Mouse (Mus musculus): ENCODE results near the gene Vps45. TPM values are rescaled to one million over a fixed set of nuclear protein-coding genes. Genes with fewer than 3 reads are reported as not detected.

The Vps45 gene
- polyA plus RNA-seq, 1 experiment from 2014 or later, result 45.4 TPM

DNA sequence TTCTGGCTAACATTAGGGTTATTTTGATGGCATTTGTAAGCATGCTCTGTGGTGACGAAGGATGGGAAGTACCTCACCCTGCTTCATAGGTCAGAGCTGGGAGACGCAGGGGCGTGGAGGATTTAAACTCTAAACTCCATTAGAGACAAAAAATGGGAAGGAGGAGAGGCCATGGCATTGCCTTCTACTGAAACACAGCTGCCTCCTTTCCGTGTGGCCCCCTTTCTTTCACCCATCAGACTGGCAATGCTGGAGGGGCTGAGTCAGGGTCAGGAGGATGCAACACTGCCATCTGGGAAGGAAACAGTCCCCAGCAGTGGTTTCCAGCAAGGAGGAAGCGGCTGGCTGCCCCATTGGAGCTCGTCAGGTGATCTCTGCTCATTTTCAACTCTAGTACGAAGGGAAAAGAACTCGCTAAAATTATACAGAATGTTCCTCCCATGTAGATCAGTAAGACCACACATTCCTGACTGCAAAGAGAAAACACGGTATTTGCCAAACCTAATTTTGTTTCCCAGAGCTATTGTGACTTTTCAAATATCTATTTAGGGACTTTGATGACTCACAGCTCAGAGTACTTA is 57.3 kb downstream of the Vps45 start:
- no peaks in the 10 kb centered on the region for H3K27me3 ChIP-seq
- H3K36me3 ChIP-seq, result no peaks in the 10 kb centered on the region
- no peak overlapping the region for H3K9ac ChIP-seq
- WGBS, result 74% methylated on average over 9 of the region's 9 CpGs
- ATAC-seq (ENCODE audit: low FRiP score), result no peak
- H3K4me1 ChIP-seq, result peaks cover 28% of the 10 kb centered on the region
- H3K27ac ChIP-seq, result no peak overlapping the region
- no peaks in the 10 kb centered on the region for H3K9me3 ChIP-seq (replicated peaks)
- H3K4me2 ChIP-seq (replicated peaks), result no peak overlapping the region
- H3K4me3 ChIP-seq, result no peak overlapping the region

DNA sequence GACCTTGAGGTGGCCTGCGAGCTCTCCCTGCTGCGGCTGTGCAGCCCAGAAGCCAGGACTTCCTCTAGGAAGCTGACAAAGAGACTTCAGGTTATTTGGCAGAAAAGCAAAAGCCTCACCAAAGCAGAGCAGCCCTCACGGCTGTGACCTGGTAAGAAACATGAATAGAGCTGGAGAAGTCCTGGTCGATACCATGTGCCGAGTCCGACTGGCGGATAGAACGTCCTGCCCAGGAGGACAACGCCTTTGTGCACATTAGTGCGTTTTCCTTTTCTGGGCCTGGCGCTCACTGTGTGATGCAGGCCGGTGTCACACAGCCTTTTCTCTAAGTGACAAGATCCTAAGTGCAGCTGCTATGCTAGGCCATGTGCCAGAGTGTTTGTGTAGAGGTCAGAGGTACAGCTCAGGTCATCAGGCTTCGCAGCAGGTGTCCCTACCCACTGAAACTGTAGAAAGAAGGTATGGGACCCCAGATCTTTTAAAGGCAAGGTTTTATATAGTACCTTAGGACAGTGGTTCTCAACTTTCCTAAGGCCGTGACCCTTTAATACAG is 58.1 kb downstream of the Vps45 start:
- no peak overlapping the region for H3K9ac ChIP-seq
- 0 out of 2 replicates have a peak overlapping the region, but pooled peaks have one; percentile 12 for H3K27ac ChIP-seq
- H3K36me3 ChIP-seq, result no peaks in the 10 kb centered on the region
- no peak for ATAC-seq (ENCODE audit: low FRiP score)
- H3K4me3 ChIP-seq, result no peak overlapping the region
- H3K4me1 ChIP-seq, result peaks cover 28% of the 10 kb centered on the region
- H3K9me3 ChIP-seq (replicated peaks), result no peaks in the 10 kb centered on the region
- H3K27me3 ChIP-seq, result no peaks in the 10 kb centered on the region
- 82% methylated on average over 14 of the region's 14 CpGs for WGBS
- H3K4me2 ChIP-seq (replicated peaks), result no peak overlapping the region

DNA sequence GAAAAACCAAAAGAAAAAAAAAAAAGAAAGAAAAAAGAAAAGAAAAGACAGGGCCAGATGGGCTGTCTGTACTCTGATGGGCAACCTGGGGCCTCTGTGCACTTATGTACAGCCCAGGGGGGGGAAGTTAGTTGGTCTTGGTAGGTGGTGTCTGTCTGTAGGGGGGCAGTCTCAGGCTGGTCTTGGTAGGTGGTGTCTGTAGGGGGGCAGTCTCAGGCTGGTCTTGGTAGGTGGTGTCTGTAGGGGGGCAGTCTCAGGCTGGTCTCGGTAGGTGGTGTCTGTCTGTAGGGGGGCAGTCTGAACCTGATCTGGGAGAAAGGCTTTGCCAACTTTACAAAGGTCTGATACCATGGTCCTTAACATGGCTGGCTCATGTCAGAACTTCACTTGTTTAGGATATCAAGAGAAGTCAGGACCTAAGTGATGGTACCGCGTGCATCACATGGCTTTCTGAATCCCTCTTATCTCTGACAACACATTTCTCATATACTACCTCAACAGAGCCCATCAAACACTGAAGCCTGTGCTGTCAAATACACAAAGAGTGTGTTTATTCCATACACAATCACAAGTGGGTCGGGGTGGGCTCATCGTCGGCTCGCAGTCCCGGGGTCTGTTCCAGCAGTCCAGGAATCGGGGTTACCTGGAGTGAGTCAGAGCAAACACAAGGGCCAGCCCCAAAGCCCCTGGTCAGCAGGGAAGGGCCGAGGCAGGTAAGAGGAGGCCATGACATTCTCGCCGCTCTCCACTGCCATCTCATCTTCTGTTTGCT is 58.8 kb downstream of the Vps45 start:
- ATAC-seq (ENCODE audit: low FRiP score), result no peak
- 0 out of 2 replicates have a peak overlapping the region, but pooled peaks have one; percentile 12 for H3K27ac ChIP-seq
- peaks cover 28% of the 10 kb centered on the region for H3K4me1 ChIP-seq
- no peaks in the 10 kb centered on the region for H3K9me3 ChIP-seq (replicated peaks)
- no peak overlapping the region for H3K4me2 ChIP-seq (replicated peaks)
- no peak overlapping the region for H3K9ac ChIP-seq
- H3K4me3 ChIP-seq, result no peak overlapping the region
- 88% methylated on average over 12 of the region's 12 CpGs for WGBS
- H3K27me3 ChIP-seq, result no peaks in the 10 kb centered on the region
- no peaks in the 10 kb centered on the region for H3K36me3 ChIP-seq

DNA sequence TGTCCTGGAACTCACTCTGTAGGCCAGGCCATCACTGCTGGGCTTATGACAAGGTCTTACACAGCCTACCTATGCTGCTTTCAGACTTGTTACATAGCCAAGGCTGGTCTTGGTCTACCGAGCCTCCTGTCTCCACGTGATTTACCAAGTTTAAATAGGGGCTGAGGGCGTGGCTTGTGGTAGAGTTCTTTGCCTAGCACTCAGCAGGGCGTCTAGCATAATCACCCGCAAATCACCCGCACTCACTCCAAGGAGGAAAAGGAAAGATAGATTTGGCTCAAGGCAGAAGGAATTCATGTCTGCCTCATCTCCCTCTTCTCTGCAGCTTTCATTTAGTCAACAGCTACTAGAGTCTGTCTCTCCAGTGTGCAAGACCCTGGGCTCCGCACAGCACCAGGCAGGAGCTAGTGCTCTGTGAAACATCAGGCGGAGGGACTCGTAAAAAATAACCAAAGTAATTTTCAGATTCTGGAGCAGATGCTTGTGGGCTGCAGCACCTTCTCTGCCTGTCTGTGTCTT is 61.0 kb downstream of the Vps45 start:
- no peak for ATAC-seq (ENCODE audit: low FRiP score)
- H3K9ac ChIP-seq, result peak overlapping the region; percentile 35
- peak overlapping the region; percentile 91 for H3K4me2 ChIP-seq (replicated peaks)
- H3K4me3 ChIP-seq, result peak overlapping the region; percentile 88; the same call in 1 of the 2 replicates
- no peaks in the 10 kb centered on the region for H3K9me3 ChIP-seq (replicated peaks)
- H3K27me3 ChIP-seq, result no peaks in the 10 kb centered on the region
- peaks cover 10% of the 10 kb centered on the region for H3K36me3 ChIP-seq
- 22% methylated on average over 9 of the region's 9 CpGs for WGBS
- peaks cover 50% of the 10 kb centered on the region for H3K4me1 ChIP-seq
- peak overlapping the region; percentile 37; the same call in 1 of the 2 replicates for H3K27ac ChIP-seq

- Histone ChIP-seq H3K27ac (peak overlapping the region; percentile 99), H3K4me1 (peaks cover 57% of the 10 kb centered on the region), H3K36me3 (peaks cover 17% of the 10 kb centered on the region), H3K27me3 (no peaks in the 10 kb centered on the region), H3K9ac (peak overlapping the region; percentile 100), H3K9me3 (replicated peaks) (no peaks in the 10 kb centered on the region), H3K4me2 (replicated peaks) (peak overlapping the region; percentile 91), H3K4me3 (peak overlapping the region; percentile 88)
- WGBS, result 10% methylated on average over 6 of the region's 6 CpGs
- ATAC-seq (ENCODE audit: low FRiP score), result no peak
Measured at GRCm38 (mm10) chr3:95996451-95997073, 61.7 kb downstream of the Vps45 start.

- Histone ChIP-seq H3K4me3 (peak within 1 kb of the TSS; percentile 88), H3K27ac (peak within 1 kb of the TSS; percentile 99), H3K4me1 (peaks cover 58% of the 10 kb centered on the region), H3K36me3 (peaks cover 24% of the 10 kb centered on the region), H3K9ac (peak within 1 kb of the TSS; percentile 100), H3K9me3 (replicated peaks) (no peaks in the 10 kb centered on the region), H3K27me3 (no peaks in the 10 kb centered on the region), H3K4me2 (replicated peaks) (peak within 1 kb of the TSS; percentile 91)
- WGBS, result under 1% methylated on average over 64 of the region's 84 CpGs
- peak; percentile 71 for ATAC-seq (ENCODE audit: low FRiP score)
Measured at GRCm38 (mm10) chr3:95995802-95996428, 62.4 kb downstream of the Vps45 start, which contains the start of gene Plekho1. Gene Plekho1, minus strand, starts transcription at chr3:95996001.

DNA sequence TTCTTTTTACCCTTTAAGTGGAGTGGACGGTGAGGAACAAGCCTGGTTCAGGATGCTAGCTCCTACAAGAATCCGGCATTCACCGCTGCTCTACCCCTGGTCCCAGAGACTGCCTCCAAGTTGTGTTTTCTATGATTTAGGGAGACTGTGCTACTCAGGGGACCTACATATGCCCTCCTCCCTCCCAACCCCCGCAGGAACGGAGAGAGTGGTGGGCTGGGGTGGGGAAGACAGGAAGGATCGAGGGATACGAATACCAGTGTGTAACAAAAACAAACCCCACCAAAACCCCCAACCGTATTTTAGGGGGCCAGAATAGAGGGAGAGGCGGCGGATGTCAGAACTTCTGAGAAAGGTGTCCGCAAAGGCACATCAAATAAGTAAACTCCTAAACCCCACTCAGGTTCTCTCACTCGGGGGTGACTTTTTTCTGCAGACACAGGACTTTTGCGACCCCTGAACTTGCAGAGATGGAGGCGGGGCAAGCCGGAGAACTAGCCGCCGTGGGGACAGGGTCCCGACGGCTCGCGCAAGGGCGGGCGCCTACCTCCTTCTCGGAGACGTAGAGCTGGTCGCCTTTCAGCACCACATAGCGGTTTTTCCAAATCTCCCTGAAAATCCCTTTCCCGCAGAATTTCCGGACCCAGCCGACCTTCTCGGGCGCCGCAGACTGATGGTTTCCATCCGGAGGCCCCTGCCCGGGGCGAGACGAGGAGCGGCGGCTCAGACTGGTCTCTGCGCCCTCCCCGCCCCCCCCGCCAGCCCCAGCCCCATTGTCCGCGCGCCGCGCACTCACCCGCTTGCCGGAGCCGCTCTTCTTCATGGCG is 63.1 kb downstream of the Vps45 start:
- ATAC-seq (ENCODE audit: low FRiP score), result peak; percentile 77

DNA sequence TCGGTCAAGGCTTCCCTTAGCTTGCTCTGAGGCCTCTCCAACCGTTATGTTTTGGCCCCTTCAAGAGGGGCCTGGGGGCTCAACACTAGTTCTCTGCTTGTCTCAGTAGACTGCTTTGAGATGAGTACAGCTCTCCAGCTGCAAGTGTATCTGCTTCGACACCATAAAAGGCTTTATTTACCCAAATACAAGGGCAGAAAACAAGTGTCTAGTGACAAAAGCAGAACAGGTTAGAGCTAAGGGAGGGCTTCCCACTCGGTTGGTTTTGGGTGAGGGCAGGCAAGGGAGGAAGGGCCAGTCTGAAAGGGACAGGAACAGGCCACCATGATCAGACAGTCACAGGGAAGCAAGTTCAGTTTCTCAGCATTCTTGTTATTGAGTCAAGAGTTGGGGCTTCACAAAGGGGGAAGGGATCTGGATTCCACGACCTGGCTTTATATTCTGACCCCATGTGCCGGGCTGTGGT is 63.9 kb downstream of the Vps45 start:
- 8% methylated on average over 6 of the region's 6 CpGs for whole genome bisulfite sequencing
- Histone ChIP-seq H3K9ac (peak overlapping the region; percentile 100), H3K27me3 (no peaks in the 10 kb centered on the region), H3K4me2 (replicated peaks) (peak overlapping the region; percentile 91), H3K4me3 (peak overlapping the region; percentile 88), H3K9me3 (replicated peaks) (no peaks in the 10 kb centered on the region), H3K36me3 (peaks cover 39% of the 10 kb centered on the region), H3K4me1 (peaks cover 54% of the 10 kb centered on the region), H3K27ac (peak overlapping the region; percentile 99)
- no peak for ATAC-seq (ENCODE audit: low FRiP score)

More for the DNA sequence above, 63.1 kb downstream of the Vps45 start:
- Histone ChIP-seq H3K9ac (peak overlapping the region; percentile 100), H3K27ac (peak overlapping the region; percentile 99), H3K9me3 (replicated peaks) (no peaks in the 10 kb centered on the region), H3K4me2 (replicated peaks) (peak overlapping the region; percentile 91), H3K4me3 (peak overlapping the region; percentile 88), H3K4me1 (peaks cover 56% of the 10 kb centered on the region), H3K36me3 (peaks cover 31% of the 10 kb centered on the region), H3K27me3 (no peaks in the 10 kb centered on the region)
- under 1% methylated on average over 50 of the region's 51 CpGs for WGBS

DNA sequence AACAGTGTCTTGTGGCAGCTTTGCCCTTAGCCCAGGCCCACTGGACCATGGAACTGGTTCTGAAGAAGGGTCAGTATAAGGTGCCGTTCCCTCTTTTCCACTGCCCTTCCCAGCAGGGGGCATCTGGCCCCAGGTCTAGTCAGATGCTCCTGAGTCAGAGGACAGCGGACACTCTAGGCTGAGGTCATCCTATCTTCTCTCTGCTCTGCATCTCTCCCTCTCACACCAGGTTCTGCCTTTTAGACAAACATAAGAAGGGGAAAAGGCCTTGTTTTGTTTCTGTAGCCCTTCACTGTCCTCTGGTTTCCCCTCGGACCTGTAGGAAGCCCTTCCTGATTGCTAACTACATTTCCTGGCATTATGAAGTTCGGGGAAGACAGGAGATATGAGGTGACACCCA is 64.4 kb downstream of the Vps45 start:
- Histone ChIP-seq H3K36me3 (peaks cover 44% of the 10 kb centered on the region), H3K4me2 (replicated peaks) (peak overlapping the region; percentile 91), H3K4me3 (peak overlapping the region; percentile 88), H3K27me3 (no peaks in the 10 kb centered on the region), H3K4me1 (peaks cover 56% of the 10 kb centered on the region), H3K9ac (peak overlapping the region; percentile 100), H3K9me3 (replicated peaks) (no peaks in the 10 kb centered on the region), H3K27ac (peak overlapping the region; percentile 99)
- 26% methylated on average over 4 of the region's 4 CpGs for WGBS
- ATAC-seq (ENCODE audit: low FRiP score), result no peak

DNA sequence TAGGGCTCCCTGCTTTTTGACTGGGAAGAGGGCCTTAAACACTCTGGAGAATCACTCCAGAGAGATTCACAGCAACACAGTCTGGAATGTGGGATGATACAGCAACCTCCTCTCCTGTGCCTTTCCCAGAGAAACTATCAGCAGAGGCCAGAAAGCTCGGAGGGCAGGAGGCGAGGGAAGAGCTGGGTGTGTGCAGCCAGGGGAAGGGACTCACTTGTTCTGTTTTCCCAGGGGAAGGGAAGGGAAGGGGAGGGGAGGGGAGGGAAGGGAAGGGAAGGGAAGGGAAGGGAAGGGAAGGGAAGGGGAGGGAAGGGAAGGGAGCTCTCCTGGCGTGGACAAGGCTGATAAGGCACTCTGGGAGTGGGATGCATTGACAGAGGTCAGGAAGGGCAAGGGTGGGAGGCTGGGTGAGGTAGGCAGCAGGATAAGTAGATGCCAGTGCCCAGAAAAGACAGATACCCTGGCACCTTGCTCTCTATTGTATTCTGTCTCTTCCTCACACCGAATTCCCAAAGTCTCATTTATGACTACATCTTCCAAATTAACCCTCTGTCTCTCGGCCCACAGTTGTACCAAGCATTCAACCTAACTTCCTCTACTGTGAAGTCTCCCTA is 65.2 kb downstream of the Vps45 start:
- WGBS, result 44% methylated on average over 4 of the region's 5 CpGs
- no peaks in the 10 kb centered on the region for H3K27me3 ChIP-seq
- no peaks in the 10 kb centered on the region for H3K9me3 ChIP-seq (replicated peaks)
- H3K27ac ChIP-seq, result peak overlapping the region; percentile 99
- H3K36me3 ChIP-seq, result peaks cover 52% of the 10 kb centered on the region
- peak overlapping the region; percentile 88 for H3K4me3 ChIP-seq
- H3K4me2 ChIP-seq (replicated peaks), result peak overlapping the region; percentile 91
- peaks cover 52% of the 10 kb centered on the region for H3K4me1 ChIP-seq
- H3K9ac ChIP-seq, result peak overlapping the region; percentile 100
- no peak for ATAC-seq (ENCODE audit: low FRiP score)

Data from hindbrain, embryonic 12.5 days (tissue).